Mouse (Mus musculus): Measurements from ENCODE around the gene Hoxc6. TPM values are rescaled to one million over a fixed set of nuclear protein-coding genes. Genes with fewer than 3 reads are reported as not detected.
A peak's percentile ranks its signal among the peaks of the same experiment; 100 is the strongest.

Gene Hoxc6
- total and polyA plus RNA-seq, 2 experiments from 2014 or later: not detected

- peak; percentile 60 for ATAC-seq
- H3K4me2 ChIP-seq (ENCODE audit: low read depth): peak overlapping the region; percentile 63
- whole genome bisulfite sequencing: under 1% methylated on average over 32 of the region's 33 CpGs
These were observed 1.2 kb downstream of the Hoxc6 start for GRCm38 (mm10) chr15:102999183-102999831.

GRCm38 (mm10) chr15:102999955-103000354 lies 1.9 kb downstream of the Hoxc6 start:
- DNase-seq (no peak), ATAC-seq (no peak)
- Histone ChIP-seq H3K4me1 (ENCODE audit: insufficient read depth) (no peaks in the 10 kb centered on the region), H3K9ac (no peak overlapping the region), H3K36me3 (ENCODE audit: insufficient read depth) (no peaks in the 10 kb centered on the region), H3K27ac (ENCODE audit: low read depth, low read length) (no peak overlapping the region), H3K27me3 (ENCODE audit: insufficient read depth, low read length) (peaks cover 97% of the 10 kb centered on the region), H3K9me3 (ENCODE audit: low read length) (no peaks in the 10 kb centered on the region), H3K4me2 (ENCODE audit: low read depth) (no peak overlapping the region), H3K4me3 (ENCODE audit: low read depth, low read length) (no peak overlapping the region)
- TF ChIP-seq CTCF (IDR thresholded peaks at IDR 0.05; ENCODE audit: low read depth): no peak
- WGBS: 4% methylated on average over 11 of the region's 11 CpGs

More at GRCm38 (mm10) chr15:102999183-102999831, 1.2 kb downstream of the Hoxc6 start:
- no peaks in the 10 kb centered on the region for H3K9me3 ChIP-seq (ENCODE audit: low read length)
- peak overlapping the region; percentile 31 for H3K4me3 ChIP-seq (ENCODE audit: low read depth, low read length)
- H3K9ac ChIP-seq: 0 out of 2 replicates have a peak overlapping the region, but pooled peaks have one; percentile 11
- H3K36me3 ChIP-seq (ENCODE audit: insufficient read depth): no peaks in the 10 kb centered on the region
- H3K27ac ChIP-seq (ENCODE audit: low read depth, low read length): no peak overlapping the region
- H3K4me1 ChIP-seq (ENCODE audit: insufficient read depth): no peaks in the 10 kb centered on the region
- DNase-seq: peak; percentile 70
- H3K27me3 ChIP-seq (ENCODE audit: insufficient read depth, low read length): peaks cover 97% of the 10 kb centered on the region
- no peak for TF ChIP-seq CTCF (IDR thresholded peaks at IDR 0.05; ENCODE audit: low read depth)

GRCm38 (mm10) chr15:103000501-103000901 lies 2.4 kb downstream of the Hoxc6 start:
- H3K4me3 ChIP-seq (ENCODE audit: low read depth, low read length): no peak overlapping the region

GRCm38 (mm10) chr15:103001370-103001769 lies 3.3 kb downstream of the Hoxc6 start:
- Histone ChIP-seq H3K36me3 (ENCODE audit: insufficient read depth) (no peaks in the 10 kb centered on the region), H3K9me3 (ENCODE audit: low read length) (no peaks in the 10 kb centered on the region), H3K27ac (ENCODE audit: low read depth, low read length) (no peak overlapping the region), H3K4me2 (ENCODE audit: low read depth) (no peak overlapping the region), H3K9ac (no peak overlapping the region), H3K27me3 (ENCODE audit: insufficient read depth, low read length) (peaks cover 99% of the 10 kb centered on the region), H3K4me3 (ENCODE audit: low read depth, low read length) (no peak overlapping the region), H3K4me1 (ENCODE audit: insufficient read depth) (no peaks in the 10 kb centered on the region)
- TF ChIP-seq CTCF (IDR thresholded peaks at IDR 0.05; ENCODE audit: low read depth): no peak
- WGBS: 15% methylated on average over 2 of the region's 2 CpGs
- DNase-seq (no peak), ATAC-seq (no peak)

More at GRCm38 (mm10) chr15:103000501-103000901, 2.4 kb downstream of the Hoxc6 start:
- Histone ChIP-seq H3K4me2 (ENCODE audit: low read depth) (no peak overlapping the region), H3K9ac (no peak overlapping the region), H3K27me3 (ENCODE audit: insufficient read depth, low read length) (peaks cover 97% of the 10 kb centered on the region), H3K36me3 (ENCODE audit: insufficient read depth) (no peaks in the 10 kb centered on the region), H3K27ac (ENCODE audit: low read depth, low read length) (no peak overlapping the region), H3K9me3 (ENCODE audit: low read length) (no peaks in the 10 kb centered on the region), H3K4me1 (ENCODE audit: insufficient read depth) (no peaks in the 10 kb centered on the region)
- WGBS: under 1% methylated on average over 24 of the region's 24 CpGs
- no peak for DNase-seq
- TF ChIP-seq CTCF (IDR thresholded peaks at IDR 0.05; ENCODE audit: low read depth): no peak
- no peak for ATAC-seq

- H3K36me3 ChIP-seq (ENCODE audit: insufficient read depth): no peaks in the 10 kb centered on the region
- no peaks in the 10 kb centered on the region for H3K9me3 ChIP-seq (ENCODE audit: low read length)
- ATAC-seq (no peak), DNase-seq (no peak)
- H3K27me3 ChIP-seq (ENCODE audit: insufficient read depth, low read length): peaks cover 99% of the 10 kb centered on the region
- no peak overlapping the region for H3K27ac ChIP-seq (ENCODE audit: low read depth, low read length)
- WGBS: 6% methylated on average over 4 of the region's 4 CpGs
- no peak overlapping the region for H3K4me3 ChIP-seq (ENCODE audit: low read depth, low read length)
- no peak overlapping the region for H3K4me2 ChIP-seq (ENCODE audit: low read depth)
- H3K4me1 ChIP-seq (ENCODE audit: insufficient read depth): no peaks in the 10 kb centered on the region
- no peak for TF ChIP-seq CTCF (IDR thresholded peaks at IDR 0.05; ENCODE audit: low read depth)
- no peak overlapping the region for H3K9ac ChIP-seq
These were observed 4.1 kb downstream of the Hoxc6 start for GRCm38 (mm10) chr15:103002156-103002555.

GRCm38 (mm10) chr15:103002821-103003448 lies 4.9 kb downstream of the Hoxc6 start:
- Histone ChIP-seq H3K4me1 (ENCODE audit: insufficient read depth) (no peaks in the 10 kb centered on the region), H3K9ac (no peak overlapping the region), H3K9me3 (ENCODE audit: low read length) (no peaks in the 10 kb centered on the region), H3K4me2 (ENCODE audit: low read depth) (no peak overlapping the region), H3K4me3 (ENCODE audit: low read depth, low read length) (no peak overlapping the region), H3K36me3 (ENCODE audit: insufficient read depth) (no peaks in the 10 kb centered on the region), H3K27ac (ENCODE audit: low read depth, low read length) (no peak overlapping the region), H3K27me3 (ENCODE audit: insufficient read depth, low read length) (peaks cover 99% of the 10 kb centered on the region)
- WGBS: under 1% methylated on average over 13 of the region's 13 CpGs
- no peak for TF ChIP-seq CTCF (IDR thresholded peaks at IDR 0.05; ENCODE audit: low read depth)
- ATAC-seq (no peak), DNase-seq (no peak)

- ATAC-seq (no peak), DNase-seq (no peak)
- no peaks in the 10 kb centered on the region for H3K36me3 ChIP-seq (ENCODE audit: insufficient read depth)
- no peak overlapping the region for H3K9ac ChIP-seq
- H3K4me2 ChIP-seq (ENCODE audit: low read depth): no peak overlapping the region
- under 1% methylated on average over 17 of the region's 17 CpGs for WGBS
- no peak overlapping the region for H3K4me3 ChIP-seq (ENCODE audit: low read depth, low read length)
- H3K27ac ChIP-seq (ENCODE audit: low read depth, low read length): no peak overlapping the region
- 0 out of 2 replicates have a peak, but pooled peaks cover 3% of the 10 kb centered on the region for H3K9me3 ChIP-seq (ENCODE audit: low read length)
- no peaks in the 10 kb centered on the region for H3K4me1 ChIP-seq (ENCODE audit: insufficient read depth)
- peaks cover 99% of the 10 kb centered on the region for H3K27me3 ChIP-seq (ENCODE audit: insufficient read depth, low read length)
- TF ChIP-seq CTCF (IDR thresholded peaks at IDR 0.05; ENCODE audit: low read depth): no peak
These were observed 7.3 kb downstream of the Hoxc6 start for GRCm38 (mm10) chr15:103005308-103005707.

Measured in forebrain, postnatal 0 days (tissue).